In genomic region chr11:54304471-54304873, GRCm38 (mm10) we compare ENCODE assay signal across 9 mouse cellular contexts. TPM values are rescaled to one million over a fixed set of nuclear protein-coding genes. Genes with fewer than 3 reads are reported as not detected.
DNase-seq lines count a peak whose midpoint lies in the region; ATAC-seq lines count a peak whose summit lies in the region.
"Had no signal": no experiment of that assay in that cellular context is flagged by ENCODE, and none has a peak within 500 bp of the region (broad histone marks: within the 10 kb centered on the region; RNA-seq: fewer than 3 reads in every experiment).

No protein-coding gene starts in this region.

- H3K9ac ChIP-seq in heart, embryonic 11.5 days (ENCODE audit: low read depth, low read length) = no peak overlapping the region
- peak overlapping the region; percentile 82 for H3K9ac ChIP-seq in forebrain, embryonic 16.5 days (replicated peaks; ENCODE audit: low read depth, low read length)

- DNase-seq in heart, postnatal 25 days (ENCODE audit: low spot score) = no peak
- peak; percentile 62 for DNase-seq in MN1 (ENCODE audit: low spot score)
- DNase-seq in mesoderm, embryonic 11.5 days (ENCODE audit: low read depth, low spot score) = peak; percentile 11
- DNase-seq in frontal cortex, postnatal 10 days (ENCODE audit: low spot score in 2 of 2) = no peak
- no peak for DNase-seq in layer of hippocampus, adult 9-11 months
- no peak for DNase-seq in left cerebral cortex, adult 18-20 months (ENCODE audit: low spot score in 2 of 2)

- peak overlapping the region; percentile 95 for H3K4me2 ChIP-seq in heart, embryonic 11.5 days
- H3K4me2 ChIP-seq in forebrain, embryonic 16.5 days (ENCODE audit: low read length) = peak overlapping the region; percentile 65

- no peak for ATAC-seq in heart, embryonic 11.5 days (replicated peaks; ENCODE audit: insufficient number of reproducible peaks, low FRiP score, low TSS enrichment)
- peak; percentile 21; the same call in 1 of the 2 replicates for ATAC-seq in forebrain, embryonic 16.5 days

- intact Hi-C loops in heart, postnatal 25 days (cut with DNase I) = no loop called here

- 3% methylated on average over 7 of the region's 7 CpGs for WGBS in heart, embryonic 11.5 days (ENCODE audit: insufficient replicate concordance)
- WGBS in forebrain, embryonic 16.5 days = 2% methylated on average over 7 of the region's 7 CpGs

- no peaks in the 10 kb centered on the region for H3K9me3 ChIP-seq in heart, embryonic 11.5 days (replicated peaks; ENCODE audit: control insufficient read depth, low read length)
- no peaks in the 10 kb centered on the region for H3K9me3 ChIP-seq in forebrain, embryonic 16.5 days (ENCODE audit: control insufficient read depth, low read length)

- H3K27me3 ChIP-seq in heart, embryonic 11.5 days (ENCODE audit: control insufficient read depth, insufficient read depth, low read length) = peaks cover 26% of the 10 kb centered on the region
- H3K27me3 ChIP-seq in forebrain, embryonic 16.5 days (replicated peaks; ENCODE audit: control insufficient read depth, insufficient read depth, low read length) = no peaks in the 10 kb centered on the region

- peaks cover 8% of the 10 kb centered on the region; the same call in 1 of the 2 replicates for H3K4me1 ChIP-seq in heart, embryonic 11.5 days (ENCODE audit: control insufficient read depth, insufficient read depth, low read length)
- H3K4me1 ChIP-seq in forebrain, embryonic 16.5 days (replicated peaks; ENCODE audit: control insufficient read depth, insufficient read depth, low read length) = peaks cover 25% of the 10 kb centered on the region

- no peak overlapping the region for H3K27ac ChIP-seq in heart, embryonic 11.5 days (ENCODE audit: low read depth, low read length)
- peak overlapping the region; percentile 84 for H3K27ac ChIP-seq in forebrain, embryonic 16.5 days (ENCODE audit: low read length)

- peak overlapping the region; percentile 64 for H3K4me3 ChIP-seq in heart, embryonic 11.5 days (ENCODE audit: low read depth, low read length)
- H3K4me3 ChIP-seq in forebrain, embryonic 16.5 days (replicated peaks; ENCODE audit: low read length) = peak overlapping the region; percentile 71

- no peaks in the 10 kb centered on the region for H3K36me3 ChIP-seq in heart, embryonic 11.5 days (ENCODE audit: control insufficient read depth, insufficient read depth, low read length)
- no peaks in the 10 kb centered on the region for H3K36me3 ChIP-seq in forebrain, embryonic 16.5 days (ENCODE audit: control insufficient read depth, insufficient read depth)

RNA-seq across cellular contexts. Expression of gene Acsl6, which starts 0.9 kb away (rescaled TPM):
- 1.3 and 1.5 TPM in 2 replicates for polyA plus RNA-seq in heart, embryonic 11.5 days (2014; fragmentation: Nextera tagmentation; extraction: Ambion mirVana)
- 1 to 10 TPM; 3.2 to 3.4 TPM for total RNA-seq in heart, postnatal 25 days (2021)
- polyA plus RNA-seq in forebrain, embryonic 16.5 days (2015; fragmentation: Nextera tagmentation; extraction: Ambion mirVana) = 38.5 and 40.9 TPM in 2 replicates
- total RNA-seq in left cerebral cortex, adult 18-20 months (2021) = 100 to 1,000 TPM; 178 to 205 TPM

RNA-seq across cellular contexts. Expression of gene Il3, which starts 37.4 kb away (rescaled TPM):
- not detected in 2 replicates for polyA plus RNA-seq in heart, embryonic 11.5 days (2014; fragmentation: Nextera tagmentation; extraction: Ambion mirVana)
- total RNA-seq in heart, postnatal 25 days (2021) = not detected
- polyA plus RNA-seq in forebrain, embryonic 16.5 days (2015; fragmentation: Nextera tagmentation; extraction: Ambion mirVana) = not detected in 2 replicates
- not detected for total RNA-seq in left cerebral cortex, adult 18-20 months (2021)
- total RNA-seq: neutrophil, adult 5-6 weeks had no signal

RNA-seq across cellular contexts. Expression of gene Csf2, which starts 55.0 kb away (rescaled TPM):
- polyA plus RNA-seq in heart, embryonic 11.5 days (2014; fragmentation: Nextera tagmentation; extraction: Ambion mirVana) = not detected in 2 replicates
- not detected for total RNA-seq in heart, postnatal 25 days (2021)
- not detected in 2 replicates for polyA plus RNA-seq in forebrain, embryonic 16.5 days (2015; fragmentation: Nextera tagmentation; extraction: Ambion mirVana)
- total RNA-seq in left cerebral cortex, adult 18-20 months (2021) = not detected
- total RNA-seq: neutrophil, adult 5-6 weeks had no signal

Comparison
In these comparisons a context has a peak if more than half of its experiments do, and no peak if none do; other contexts are left out.
1. DNase-seq: peak in MN1 (single experiment) and mesoderm, embryonic 11.5 days (single experiment); none in heart, postnatal 25 days (single experiment), frontal cortex, postnatal 10 days (0 of 2), layer of hippocampus, adult 9-11 months (single experiment) and left cerebral cortex, adult 18-20 months (0 of 2).
2. RNA of gene Acsl6, which starts 0.9 kb away (total RNA-seq): 178 to 205 TPM in left cerebral cortex, adult 18-20 months; 3.2 to 3.4 TPM in heart, postnatal 25 days; every median in the first group is over 10 times any median in the second.